Mouse (Mus musculus) thymus, postnatal 36 days (tissue): ENCODE measurements around the gene Fan1.
A peak's percentile ranks its signal among the peaks of the same experiment; 100 is the strongest.

Experiments
- DNase-seq, 2 experiments: peaks; one replicate each; pipeline ENCODE4 v3.0.0; 2022; ENCODE audit warnings: mixed read lengths in 2 of 2

The Fan1 gene

GRCm38 (mm10) chr7:64327486-64327885 is 46.4 kb downstream of the Fan1 start:
- no peak for DNase-seq

GRCm38 (mm10) chr7:64326892-64327291 is 47.0 kb downstream of the Fan1 start:
- peak; percentile 83 to 89 for DNase-seq

- DNase-seq = no peak
These were observed 52.2 kb downstream of the Fan1 start for GRCm38 (mm10) chr7:64321658-64322057.

GRCm38 (mm10) chr7:64321125-64321524 is 52.8 kb downstream of the Fan1 start:
- DNase-seq = no peak

GRCm38 (mm10) chr7:64312811-64313210 is 61.1 kb downstream of the Fan1 start:
- no peak for DNase-seq

- DNase-seq = no peak
These were observed 63.1 kb downstream of the Fan1 start for GRCm38 (mm10) chr7:64310756-64311155.

- no peak for DNase-seq
These were observed 63.7 kb downstream of the Fan1 start for GRCm38 (mm10) chr7:64310241-64310640.
